Mouse (Mus musculus) embryonic fibroblast, embryonic 13.5 days (primary cell): ENCODE data around the gene Itpr1.

Experiments used
- CTCF ChIP-seq: IDR thresholded peaks from 2 replicates; pipeline ENCODE4 v1.5.1; 2011; ENCODE audit warnings: mild to moderate bottlenecking, control low read depth, low read length, moderate library complexity, borderline replicate concordance; ENCODE audit not compliant: insufficient read depth
- POLR2A ChIP-seq: IDR thresholded peaks from 2 replicates; pipeline ENCODE4 v1.6.1; 2011; ENCODE audit warnings: low read depth, mild to moderate bottlenecking, control low read depth, low read length, moderate library complexity

DNA sequence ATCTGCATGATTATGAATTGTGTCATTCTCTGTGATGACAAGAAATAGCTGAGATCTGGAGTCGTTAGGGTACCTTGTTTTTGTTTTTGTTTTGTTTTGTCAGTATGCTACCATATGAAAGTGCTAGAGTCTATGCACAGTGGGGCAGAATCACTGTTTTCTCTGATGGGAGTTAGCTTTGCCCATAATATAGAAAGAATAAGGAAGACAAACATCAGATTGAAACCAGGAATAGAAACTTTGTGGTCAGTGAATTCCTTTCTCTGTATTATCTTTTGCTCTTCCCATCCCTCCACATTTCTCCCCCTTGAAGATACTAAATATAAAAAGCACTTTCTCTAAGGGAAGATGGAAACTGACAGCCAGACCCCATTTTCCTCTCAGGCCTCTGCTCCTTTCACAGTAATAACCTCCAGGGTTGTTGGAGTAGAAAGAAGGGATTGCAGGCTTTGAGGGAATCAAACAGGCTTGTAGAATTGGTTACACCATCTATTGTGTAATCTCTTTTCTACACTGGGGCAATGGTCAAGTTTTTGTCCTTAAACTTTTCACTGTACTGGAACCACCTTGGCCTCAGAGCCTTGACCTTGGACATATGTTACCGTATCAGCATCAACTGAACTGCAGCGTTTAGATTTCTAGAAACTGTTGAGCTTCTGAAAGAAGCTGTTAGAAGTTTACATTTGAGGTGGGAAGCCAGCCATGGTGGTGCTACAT lies 33.6 kb downstream of the Itpr1 start:
- no peak for TF ChIP-seq CTCF
- no peak for TF ChIP-seq POLR2A
